Mouse (Mus musculus): ENCODE measurements around the gene Btg1.

DNA sequence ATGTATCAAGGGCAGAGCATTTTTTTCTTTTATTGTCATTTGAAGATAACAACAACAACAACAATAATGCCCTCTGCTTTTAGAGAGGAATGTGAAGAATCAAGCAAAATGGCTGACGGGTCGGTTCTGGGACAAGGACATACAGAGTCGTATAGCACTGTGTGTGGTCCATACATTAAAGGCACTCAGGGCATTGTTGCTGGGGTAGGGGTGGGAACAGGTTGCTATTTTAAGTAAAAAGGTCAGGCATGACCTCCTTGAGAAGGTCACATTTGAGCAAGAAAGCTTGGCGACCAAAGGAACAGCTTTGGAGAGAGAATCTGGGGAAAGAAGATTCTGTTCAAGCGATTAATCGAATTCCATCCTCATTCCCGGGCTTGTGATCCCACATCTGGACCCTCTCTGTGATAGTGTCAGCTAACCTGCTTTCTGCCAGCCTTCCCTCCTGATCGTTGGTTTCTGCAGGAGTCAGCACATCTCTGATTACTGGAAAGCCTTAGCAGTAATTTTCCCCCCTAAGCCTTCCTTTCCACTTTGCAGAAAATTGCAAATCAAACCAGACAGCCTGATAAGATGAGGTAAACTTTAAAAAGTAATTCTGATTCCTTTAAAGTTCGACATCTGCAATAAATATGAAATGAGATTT lies 14.4 kb downstream of the Btg1 start:
- TF ChIP-seq CTCF (IDR thresholded peaks at IDR 0.05), result no peak
- no peak for TF ChIP-seq POLR2A (IDR thresholded peaks at IDR 0.05; ENCODE audit: insufficient read depth, low read depth, low read length)
- no peak for TF ChIP-seq EP300 (IDR thresholded peaks at IDR 0.05; ENCODE audit: insufficient read depth, low read depth, low read length)
